Mouse (Mus musculus): ENCODE results near the gene Pard3.

Pard3 gene

DNA sequence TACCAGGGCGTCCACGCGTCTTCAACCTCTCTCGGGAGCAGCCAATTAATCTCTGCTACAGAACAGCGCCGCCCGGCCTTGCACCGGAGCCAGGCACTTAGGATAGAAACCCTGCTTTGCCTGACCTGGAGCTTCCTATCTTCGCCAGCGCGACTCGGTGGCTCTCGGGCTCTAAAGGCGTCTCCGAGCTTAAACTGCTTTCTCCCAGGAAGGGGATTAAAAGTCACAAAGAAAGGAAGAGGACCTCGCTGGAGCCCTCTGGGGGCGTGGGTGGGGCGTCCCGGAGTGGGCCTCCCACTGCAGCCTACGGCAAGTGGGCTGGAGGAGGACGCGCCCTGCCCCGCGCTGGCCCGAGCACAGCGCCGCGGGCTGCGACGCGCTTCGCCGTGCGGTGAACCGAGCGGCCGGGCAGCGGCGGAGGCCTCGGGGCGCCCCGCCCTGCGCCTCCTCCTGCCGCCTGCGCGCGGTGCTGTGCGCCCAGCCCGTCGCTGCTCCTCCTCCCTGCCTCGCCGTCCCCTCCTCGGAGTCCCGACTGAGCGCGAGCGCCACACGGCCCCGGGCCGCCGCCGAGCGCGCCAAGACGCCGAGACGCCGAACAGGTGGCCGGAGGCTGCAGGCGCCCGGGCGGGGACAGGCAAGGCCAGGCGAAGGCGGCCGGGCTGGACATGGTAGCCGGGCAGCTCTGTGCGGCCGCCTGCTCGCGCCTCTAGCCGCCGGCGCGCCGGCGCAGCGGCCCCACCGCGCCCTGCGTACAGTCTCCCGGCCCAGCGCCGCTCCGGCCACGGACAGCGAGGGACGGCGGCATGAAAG lies at the start of gene Pard3:
Gene Pard3, plus strand, starts transcription at position 343 of the 810 bp plus-strand sequence.
- DNase-seq, result peak; percentile 55

DNA sequence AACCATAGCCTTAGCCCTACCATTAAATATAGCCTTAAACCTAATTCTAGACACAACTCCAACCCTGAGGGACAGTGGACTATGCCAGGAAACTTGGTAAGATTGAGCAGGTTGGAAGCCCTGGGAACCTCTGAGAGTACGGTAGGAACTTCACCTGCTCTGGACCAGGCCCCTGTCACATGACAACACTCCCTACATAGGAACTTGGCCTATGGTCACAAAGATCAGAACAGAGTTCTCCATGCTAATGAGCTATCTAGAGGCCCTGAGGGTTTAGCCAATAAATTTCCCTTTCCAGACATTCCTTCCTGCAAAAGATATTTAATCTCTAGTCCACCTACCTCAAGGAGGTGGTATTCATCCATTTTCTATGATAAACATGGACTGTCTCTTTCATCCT lies 41.9 kb upstream of the Pard3 start:
- no peak for DNase-seq

DNA sequence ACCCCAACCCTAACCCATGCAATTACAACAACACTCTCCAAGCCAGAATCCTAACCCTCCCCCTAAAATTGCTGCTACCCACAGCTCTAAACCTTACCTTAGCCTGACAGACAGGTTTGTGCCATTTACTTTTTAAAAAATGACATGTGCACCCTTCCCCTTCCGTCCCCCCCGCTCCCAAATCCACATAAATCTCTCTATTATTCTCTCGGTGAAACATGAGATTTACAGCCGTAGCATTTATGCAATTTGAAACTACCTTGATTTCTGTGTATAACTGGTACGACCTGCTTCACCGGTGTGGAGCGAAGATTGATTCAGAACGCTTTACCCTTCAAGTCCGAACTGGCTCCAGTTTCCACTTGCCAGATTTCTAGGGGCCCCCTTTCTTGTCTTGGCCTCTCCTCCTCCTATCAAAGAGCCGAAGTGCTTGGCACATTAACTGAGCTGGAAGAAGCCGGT lies 38.4 kb upstream of the Pard3 start:
- no peak for DNase-seq

DNA sequence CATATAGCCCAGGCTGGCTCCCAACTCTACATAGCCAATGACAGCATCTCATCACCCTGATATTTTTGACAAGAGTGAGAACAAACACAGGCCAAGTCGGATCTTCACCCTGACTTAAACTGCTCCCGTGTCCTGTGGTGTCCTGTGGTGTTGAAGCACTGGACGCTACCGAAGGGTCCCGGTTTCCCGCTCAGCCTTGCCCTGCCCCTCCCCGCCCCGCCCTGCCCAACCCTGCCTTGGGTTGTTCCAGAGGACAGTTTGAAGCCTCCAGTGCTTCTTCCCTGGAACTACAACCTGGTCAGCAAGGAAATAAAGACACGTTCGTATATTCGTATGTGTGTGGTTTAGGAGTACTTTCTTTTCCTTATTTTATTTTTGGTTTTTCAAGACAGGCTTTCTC lies 37.9 kb upstream of the Pard3 start:
- no peak for DNase-seq

DNA sequence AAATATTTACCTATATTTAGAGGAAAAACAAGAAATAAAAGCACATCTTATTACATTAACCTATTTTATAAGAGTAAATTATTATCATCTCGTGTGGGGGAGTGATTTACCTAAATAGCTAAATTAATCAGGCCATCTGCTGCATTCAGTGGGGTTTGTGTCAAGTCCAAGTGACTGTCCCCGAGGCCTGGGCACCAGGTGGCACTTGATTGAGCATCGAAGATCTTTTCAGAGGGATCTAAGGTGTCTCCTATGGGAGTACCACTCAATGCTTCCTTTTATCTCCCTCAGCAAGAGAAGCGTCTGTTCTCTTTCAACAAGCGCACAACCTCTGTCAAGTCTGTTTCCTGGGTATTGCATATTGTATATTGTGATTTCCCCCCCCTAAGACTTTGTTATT lies 32.2 kb upstream of the Pard3 start:
- no peak for DNase-seq

DNA sequence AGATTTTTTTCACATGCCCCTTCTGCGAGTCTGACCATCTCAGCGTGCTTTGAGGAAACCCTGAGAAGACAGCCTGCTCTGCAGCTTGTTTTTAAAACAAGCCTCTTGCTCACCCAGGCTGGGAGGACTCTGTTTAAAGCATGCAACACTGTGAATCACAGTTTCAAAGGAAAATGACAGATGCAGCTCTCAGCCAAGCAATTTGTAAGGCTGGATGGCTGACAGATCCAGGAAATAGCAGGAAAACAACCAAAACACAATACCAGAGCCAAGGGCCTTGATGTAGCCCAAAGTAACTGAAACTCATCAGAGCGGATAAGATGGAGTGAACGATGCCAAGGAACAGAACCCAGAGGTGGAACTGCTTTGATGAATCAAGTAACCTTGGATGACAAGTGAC lies 24.8 kb upstream of the Pard3 start:
- DNase-seq, result no peak

DNA sequence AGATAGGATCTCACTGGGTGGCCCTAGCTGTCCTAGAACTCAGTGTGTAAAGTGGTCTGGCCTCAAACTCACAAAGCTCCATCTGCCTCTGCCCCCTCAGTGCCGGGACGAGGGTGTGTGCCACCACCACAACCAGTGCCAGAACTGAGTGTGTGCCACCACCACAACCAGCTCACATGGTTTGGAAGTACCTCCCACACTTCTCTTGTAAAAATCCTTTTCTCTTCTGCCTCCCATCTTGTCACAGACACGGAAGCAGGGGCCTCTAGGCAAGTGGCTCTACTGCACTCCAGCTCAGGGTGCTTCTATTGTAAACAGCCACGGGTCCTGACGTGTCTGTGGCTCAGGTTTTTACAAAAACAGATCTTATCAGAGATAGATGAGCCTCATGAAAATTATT lies 13.7 kb upstream of the Pard3 start:
- DNase-seq, result no peak

DNA sequence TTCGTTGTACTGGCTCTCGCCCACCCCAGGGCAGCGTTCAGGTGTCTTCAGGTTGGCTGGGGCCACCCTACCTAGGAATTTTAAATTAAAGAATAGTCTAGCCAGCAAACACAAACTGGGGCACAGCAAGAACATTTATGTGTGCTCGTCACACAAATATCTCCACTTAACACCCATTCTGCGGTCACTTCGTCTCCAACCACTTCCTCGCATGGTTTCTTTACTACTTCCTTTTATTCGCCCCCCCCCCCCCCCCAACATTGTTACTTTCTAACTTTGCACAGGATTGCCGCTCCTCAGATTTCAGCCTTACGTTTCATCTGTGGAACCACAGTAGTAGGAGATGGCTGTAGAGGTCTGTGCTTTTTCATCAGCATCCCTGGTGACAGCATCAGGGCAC lies 11.6 kb upstream of the Pard3 start:
- no peak for DNase-seq

DNA sequence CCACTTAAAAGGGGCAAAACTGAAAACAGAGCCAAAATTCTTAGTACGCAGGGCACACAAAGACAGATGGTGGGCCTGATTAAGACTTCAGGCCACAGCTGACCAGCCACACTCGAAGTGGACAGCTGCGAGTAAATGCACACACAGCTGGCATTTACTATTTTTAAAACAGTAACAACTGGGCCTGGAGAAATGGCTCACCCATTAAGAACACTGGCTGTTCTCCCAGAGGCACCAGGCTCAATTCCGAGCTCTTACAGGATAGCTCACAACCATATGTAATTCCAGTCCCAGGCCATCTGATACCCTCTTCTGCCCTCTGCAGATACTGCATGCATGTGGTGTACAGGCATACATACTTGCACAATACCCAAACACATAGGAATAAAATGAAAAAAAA lies 8.6 kb upstream of the Pard3 start:
- DNase-seq, result no peak

DNA sequence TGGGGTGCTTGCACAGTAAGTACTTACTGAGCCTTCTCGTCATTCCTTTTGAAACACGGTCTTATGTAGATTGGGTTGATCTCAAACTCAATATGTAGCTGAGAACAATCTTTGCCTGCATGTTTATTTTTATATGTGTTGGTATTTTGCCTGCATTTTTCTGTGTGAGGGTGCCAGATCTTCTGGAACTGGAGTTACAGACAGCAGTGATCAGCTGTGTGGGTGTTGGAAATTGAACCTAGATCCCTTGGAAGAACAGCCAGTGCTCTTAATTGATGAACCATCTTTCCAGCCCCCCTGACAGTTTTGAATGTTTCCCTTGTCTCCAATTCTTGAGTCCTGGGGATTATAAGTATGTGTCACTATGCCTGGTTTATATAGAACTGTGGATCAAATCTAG lies 4.9 kb upstream of the Pard3 start:
- no peak for DNase-seq

DNA sequence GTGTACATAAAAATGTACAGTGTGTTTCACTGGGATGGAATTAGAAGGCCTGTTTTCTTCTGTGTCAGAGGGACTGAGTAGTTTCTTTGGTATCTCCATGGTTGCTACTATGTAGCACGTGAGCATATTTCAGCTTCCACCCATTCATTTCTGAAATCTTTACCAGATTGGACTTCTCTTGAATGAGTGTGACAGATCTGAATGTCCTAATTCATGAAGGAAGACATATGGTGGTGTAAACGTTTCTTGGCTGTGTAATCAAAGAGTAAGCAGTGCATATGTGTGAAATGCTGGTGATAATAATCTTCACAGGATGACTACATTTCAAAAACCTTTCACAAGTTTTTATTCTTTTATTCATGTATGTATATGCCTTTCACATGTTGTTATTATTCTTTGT lies 3.9 kb upstream of the Pard3 start:
- DNase-seq, result no peak

DNA sequence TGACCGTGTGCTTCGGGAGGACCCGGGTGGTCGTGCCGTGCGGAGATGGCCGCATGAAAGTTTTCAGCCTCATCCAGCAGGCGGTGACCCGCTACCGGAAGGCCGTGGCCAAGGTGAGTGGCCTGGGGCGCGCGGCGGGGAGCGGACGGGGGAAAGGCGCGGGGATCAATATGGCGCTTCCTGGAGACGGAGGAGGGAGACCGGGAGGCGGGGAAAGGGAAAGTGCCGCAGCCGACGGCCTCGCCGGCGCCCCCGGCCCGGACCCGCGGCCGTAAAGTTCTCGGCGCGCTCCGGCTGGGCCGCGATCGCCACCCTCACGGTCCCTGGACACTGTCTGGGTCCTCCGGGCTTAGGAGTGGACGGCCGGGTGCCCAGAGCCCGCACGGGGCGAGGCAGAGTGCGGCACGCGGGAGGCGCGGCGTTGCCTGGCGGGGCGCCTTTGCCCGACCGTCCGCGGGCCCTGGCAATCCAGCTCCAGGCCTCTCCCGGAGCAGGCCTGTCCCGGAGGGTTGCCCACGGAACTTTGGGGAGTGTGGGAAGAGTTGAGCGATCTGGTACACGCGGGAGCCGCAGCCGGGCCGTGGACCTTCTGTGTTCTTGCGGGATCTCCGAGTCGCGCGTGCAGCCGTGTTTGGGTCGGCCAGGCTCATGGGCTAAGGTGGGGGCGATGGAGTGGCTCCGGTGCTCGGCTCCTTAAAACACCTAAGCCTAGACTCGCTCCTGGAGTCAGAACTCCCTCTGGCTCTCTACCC lies 844 bp downstream of the Pard3 start:
- DNase-seq, result peak; percentile 11

DNA sequence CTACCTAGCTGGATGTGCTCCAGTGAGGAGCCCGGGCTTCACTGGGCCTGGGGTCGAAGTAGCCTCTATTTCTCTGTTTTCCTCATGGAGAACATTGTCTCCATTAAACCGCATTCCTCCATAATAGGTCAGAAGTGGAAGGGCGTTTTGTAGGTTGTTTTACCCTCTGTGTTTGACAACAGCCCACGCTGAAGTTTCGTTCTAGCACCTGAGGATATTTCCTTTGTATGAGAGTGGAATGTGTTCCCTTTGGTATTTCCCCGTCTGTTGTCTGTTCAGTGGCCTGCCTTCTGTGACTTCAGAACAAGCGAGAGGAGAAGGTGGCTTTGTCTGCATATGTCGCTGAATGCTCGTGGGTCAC lies 1.4 kb downstream of the Pard3 start:
- DNase-seq, result no peak

DNA sequence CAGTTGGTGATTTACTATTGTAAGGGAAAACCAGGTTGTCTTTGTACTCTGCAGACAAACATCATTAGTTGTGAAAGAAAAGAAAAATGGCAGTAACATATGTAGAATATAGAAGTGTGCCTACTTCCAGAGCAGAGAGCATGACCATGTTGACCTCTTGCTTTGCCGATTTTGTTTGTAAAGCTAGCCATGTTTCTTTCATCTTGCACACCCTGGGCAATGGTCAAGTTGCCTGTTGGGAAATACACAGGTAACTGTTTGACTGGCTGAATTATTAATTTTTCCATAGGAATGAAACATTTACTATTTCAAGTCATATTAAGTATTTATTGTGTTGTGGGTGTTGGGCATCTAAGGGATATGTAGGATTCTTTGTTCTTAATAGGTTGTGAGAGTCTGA lies 2.1 kb downstream of the Pard3 start:
- DNase-seq, result no peak

DNA sequence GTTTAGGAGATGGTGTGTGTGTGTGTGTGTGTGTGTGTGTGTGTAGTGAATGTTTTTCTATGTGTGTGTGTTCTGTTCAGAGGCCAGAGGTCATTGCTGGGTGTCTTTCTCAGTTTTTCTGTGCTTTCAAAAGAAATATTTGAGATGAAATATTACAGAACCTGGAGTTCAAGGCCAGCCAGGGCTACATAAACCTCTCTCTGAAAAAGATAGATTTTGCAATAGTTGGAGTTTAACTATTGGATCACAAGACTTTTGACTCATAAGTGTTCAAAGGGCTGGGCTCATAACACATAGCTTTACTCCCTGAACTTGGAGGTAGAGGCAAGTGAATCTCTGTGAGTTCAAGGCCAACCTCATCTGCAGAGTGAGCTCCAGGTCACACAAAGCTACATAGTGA lies 2.8 kb downstream of the Pard3 start:
- DNase-seq, result no peak

DNA sequence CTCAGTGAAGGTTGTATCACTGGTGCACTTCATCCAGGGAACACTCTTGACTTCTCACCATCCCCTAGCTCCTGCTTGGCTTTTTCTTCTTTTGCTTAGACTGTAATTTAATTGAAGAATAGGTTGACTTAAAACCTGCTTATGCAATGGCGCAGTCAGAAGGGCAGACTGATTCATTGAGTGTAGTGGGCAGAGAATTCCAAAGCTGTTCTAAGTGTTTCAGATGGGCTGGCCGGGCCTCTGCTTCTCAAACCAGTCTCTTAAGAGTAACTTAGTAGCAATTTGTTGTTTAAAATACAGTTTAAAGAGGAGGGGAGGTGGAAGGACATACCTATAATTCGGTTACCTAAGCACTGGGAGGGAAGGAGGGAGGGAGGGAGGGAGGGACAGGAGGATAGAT lies 5.0 kb downstream of the Pard3 start:
- no peak for DNase-seq

DNA sequence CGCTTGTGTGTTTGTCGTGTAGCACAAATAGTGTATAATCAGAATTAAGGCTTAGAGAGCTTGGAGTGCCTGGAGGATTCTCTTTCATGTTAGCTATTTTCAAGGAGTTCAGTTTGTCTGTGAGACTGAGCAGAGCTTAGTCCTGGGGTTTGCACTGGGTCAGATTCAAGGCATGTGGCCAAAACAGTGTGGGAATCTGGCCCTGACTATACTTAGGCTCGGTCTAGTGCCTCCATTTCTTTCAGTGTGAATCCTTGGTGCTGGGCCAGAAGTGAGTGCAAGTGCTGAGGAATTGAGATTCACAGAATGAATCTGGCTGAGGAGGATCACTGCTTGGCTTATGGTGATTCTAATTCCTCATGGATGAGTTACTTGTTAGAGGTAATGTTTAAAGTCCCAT lies 6.5 kb downstream of the Pard3 start:
- DNase-seq, result peak; percentile 8

DNA sequence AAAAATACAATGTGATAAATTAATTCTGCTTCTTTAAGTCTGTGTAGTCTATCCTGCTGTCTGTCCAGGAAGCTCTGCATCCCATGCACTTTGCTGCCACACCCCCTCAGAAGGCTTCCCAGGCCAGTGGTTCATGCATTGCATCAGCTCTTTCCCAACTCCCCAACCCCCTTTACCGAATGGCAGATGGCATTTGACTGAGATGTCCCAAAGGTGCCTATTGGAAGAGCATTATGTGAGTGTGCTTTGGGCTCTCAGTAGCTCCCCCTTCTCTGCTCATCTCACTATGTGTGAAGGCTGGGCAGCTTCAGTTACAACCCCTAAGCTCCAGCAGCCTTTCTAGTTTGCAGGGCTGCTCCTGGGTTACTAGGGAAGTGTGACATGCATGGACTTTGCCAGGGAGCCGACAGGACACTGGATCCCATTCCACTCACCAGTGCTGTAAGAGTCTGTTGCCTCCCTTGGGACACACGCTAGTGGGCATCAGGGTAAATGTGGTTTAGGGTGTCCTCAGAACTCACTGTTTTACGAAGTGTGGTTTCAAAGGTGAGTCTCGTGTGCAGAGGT lies 9.4 kb downstream of the Pard3 start:
- DNase-seq, result no peak

DNA sequence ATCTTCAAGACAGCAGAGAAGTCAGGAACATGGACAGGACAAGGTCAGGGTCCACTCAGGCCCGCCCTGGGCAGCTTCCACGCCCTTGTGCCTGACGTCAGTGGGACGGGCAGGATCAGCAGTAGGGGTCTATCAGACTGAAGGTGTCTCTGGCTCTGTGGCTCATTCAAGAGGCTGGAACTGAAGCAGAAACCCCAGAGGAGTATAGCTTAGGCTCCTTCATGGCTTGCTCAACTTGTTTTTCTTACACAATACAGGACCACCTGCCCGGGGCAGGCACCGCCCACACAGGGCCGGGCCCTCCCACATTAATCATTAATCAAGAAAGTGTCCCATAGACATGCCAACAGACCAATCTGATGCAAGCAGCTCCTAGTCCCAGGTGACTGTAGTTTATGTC lies 12.8 kb downstream of the Pard3 start:
- no peak for DNase-seq

DNA sequence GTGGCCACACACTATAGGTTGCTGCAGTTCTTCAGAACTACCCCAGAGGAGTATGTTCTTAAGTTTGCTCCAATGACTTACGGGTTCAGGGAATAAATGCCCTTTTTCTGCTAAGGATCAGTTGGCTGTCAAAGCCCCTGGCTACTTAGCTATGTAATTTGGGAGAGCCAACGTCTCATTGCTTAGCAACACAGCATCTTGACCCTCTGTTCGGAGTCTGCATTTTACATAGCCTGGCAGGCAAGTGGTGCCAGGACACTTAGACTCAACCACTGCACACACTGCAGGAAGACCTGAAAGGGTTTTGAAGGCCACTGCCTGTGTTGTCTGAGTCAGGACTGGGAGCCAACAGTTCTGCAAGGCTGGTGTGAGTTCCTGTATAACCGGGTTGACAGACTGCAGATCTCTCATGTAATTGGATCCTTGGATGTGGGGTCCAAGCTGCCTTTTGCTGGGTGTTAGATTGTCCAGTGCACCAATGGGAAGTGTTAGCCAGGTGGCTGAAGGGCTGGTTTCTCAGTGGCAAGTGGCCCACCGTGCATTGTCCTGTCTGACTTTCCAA lies 15.6 kb downstream of the Pard3 start:
- no peak for DNase-seq

DNA sequence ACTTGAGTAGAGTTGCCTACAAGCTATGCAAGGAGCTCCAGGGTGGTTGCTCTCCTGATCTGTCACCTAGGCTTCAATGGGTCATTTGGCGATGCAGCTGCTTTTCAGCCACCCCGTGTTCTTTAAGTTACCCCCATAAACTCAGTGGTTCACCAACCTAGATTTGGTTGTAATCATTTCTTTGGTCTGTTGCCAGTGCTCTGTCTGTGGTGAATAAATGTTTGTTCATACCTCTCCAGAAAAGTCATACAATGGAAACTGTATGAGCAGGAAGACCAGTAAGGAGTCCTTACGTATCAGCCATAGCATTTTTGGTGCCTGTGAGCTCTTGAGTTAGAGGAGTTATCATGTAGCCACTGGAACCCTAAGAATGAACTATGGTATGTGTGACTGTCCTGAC lies 17.6 kb downstream of the Pard3 start:
- no peak for DNase-seq

DNA sequence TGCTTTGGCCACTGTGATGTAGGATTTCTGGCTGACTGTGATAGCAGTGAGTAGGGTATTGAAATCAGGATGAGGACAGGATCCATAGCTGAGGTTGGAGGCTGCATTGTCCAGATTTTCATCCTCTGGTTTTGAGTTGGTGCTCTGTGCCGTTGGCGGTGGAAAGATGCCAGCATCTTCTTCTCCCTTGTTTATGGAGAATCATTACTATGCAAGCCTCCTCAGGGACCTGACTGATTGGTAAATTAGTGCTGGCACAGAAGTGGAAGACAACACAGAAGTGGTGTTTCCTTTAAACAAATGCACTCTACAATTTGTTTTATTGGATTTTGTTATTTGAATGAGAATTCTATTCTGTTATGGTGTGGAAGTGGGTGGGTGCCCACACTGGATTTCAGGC lies 18.8 kb downstream of the Pard3 start:
- no peak for DNase-seq

DNA sequence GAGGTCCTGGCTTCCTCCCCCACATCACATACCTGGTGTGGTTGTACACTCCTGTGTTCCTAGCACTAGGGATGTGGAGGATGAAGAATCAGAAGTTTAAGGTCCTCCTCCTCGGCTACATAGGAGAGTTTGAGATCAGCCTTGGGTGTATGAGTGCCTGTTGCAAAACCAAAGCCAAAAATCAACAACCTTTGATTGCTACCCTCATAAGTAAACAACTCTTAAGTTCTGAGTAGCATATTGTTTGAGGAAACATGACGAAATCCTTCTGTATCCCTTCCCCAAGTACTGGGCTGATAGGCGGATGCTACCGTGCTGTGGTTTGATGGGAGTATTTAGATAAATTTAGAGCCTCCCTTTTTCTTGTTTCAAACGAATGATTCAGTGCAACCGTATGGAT lies 20.9 kb downstream of the Pard3 start:
- DNase-seq, result no peak

DNA sequence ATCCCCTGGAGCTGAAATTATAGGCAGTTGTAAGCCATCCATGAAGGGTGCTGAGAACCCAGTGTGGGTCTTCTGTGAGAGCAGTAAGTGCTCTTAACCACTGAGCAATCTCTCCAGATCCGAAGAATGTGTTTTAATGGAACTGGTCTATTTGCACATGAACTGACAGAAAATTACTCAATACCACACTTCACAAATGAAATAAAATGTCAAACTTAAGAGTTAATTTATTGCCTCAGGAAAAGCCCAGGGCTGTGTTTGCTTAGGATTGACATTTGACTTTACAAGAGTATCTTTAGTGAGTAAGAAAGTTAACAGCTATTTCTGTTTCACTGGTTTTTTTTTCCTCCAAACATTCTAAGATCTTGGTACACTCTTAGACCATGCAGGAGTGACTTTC lies 23.7 kb downstream of the Pard3 start:
- no peak for DNase-seq
